Mouse (Mus musculus) E14TG2a.4 (cell line): ENCODE data around the gene Gpx7.

Experiments used
- CTCF ChIP-seq: conservative IDR thresholded peaks from 2 replicates; pipeline ENCODE4 v1.5.1; 2014; ENCODE audit warnings: low read length
- POU5F1 ChIP-seq: IDR thresholded peaks from 2 replicates; pipeline ENCODE4 v1.6.1; 2014; ENCODE audit warnings: low read length, borderline replicate concordance

GRCm38 (mm10) chr4:108371421-108371820 is 35.3 kb downstream of the Gpx7 start:
- TF ChIP-seq CTCF (no peak), POU5F1 (no peak)
